Mouse (Mus musculus) thymus, postnatal 10 days (tissue): ENCODE data around the gene Raet1e.
"Not testable (repeated sequence)": the region's sequence is repeated elsewhere in the genome, so short reads cannot be mapped to it uniquely, and the experiment has no call there.

Experiments used
- DNase-seq, 2 experiments: peaks; one replicate each; pipeline ENCODE4 v3.0.0; 2021; ENCODE audit warnings: low spot score in 2 of 2

Raet1e gene

GRCm38 (mm10) chr10:22165328-22166003 is 7.1 kb downstream of the Raet1e start:
- DNase-seq = not testable (repeated sequence)

GRCm38 (mm10) chr10:22166025-22166424 is 7.7 kb downstream of the Raet1e start:
- DNase-seq = not testable (repeated sequence)

- not testable (repeated sequence) for DNase-seq
These were observed 8.7 kb downstream of the Raet1e start for GRCm38 (mm10) chr10:22167061-22167460.

GRCm38 (mm10) chr10:22169116-22169515 is 10.7 kb downstream of the Raet1e start:
- not testable (repeated sequence) for DNase-seq

DNA sequence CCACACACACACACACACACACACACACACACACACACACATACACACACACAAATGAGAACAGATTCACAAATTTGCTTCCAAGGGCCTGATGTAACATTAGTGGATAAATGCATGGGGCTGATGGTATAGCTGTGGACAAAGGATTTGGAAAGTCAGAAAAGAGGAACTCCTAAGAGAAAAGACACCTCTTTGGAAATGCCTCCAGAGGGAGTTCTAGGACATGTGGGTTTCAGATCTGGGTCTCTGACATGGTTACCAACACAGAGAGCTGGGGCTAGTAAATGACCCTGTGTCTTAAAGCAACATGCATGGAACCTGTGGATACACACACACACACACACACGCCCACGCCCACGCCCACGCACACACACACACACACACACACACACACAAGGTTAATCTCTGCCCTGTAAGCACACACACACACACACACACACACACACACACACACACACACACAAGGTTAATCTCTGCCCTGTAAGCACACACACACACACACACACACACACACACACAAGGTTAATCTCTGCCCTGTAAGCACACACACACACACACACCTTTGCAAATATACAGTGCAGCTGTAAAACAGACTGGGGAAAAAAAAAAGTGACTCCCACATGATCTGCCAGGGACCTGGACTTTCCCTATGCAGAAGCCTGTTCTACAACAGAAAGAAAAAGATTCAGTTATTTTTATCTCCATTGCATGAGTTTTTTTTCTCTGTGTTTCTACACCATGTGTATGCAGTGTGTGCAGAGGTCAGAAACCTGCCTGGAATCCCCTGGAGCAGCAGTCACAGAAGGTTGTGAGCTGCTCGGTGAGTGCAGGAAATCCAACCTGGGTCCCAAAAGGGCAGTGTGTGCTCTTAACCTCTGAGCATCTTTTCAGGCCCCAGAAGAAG is 14.3 kb downstream of the Raet1e start:
- DNase-seq = not testable (repeated sequence)

- DNase-seq = not testable (repeated sequence)
These were observed 15.2 kb downstream of the Raet1e start for GRCm38 (mm10) chr10:22173335-22174189.

- DNase-seq = not testable (repeated sequence)
These were observed 15.8 kb downstream of the Raet1e start for GRCm38 (mm10) chr10:22174190-22174487.

DNA sequence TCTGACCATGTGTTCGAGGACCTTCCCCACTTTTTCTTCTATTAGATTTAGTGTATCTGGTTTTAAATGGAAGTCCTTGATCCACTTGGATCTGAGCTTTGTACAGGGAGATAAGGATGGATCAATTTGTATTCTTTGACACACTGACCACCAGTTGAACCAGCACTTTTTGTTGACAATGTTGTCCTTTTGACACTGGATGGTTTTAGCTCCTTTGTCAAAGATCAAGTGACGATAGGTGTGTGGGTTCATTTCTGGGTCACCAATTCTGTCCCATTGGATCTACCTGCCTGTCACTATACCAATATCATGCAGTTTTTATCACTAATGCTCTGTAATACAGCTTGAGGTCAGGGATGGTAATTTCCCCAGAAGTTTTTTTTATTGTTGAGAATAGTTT is 18.1 kb downstream of the Raet1e start:
- DNase-seq = not testable (repeated sequence)

GRCm38 (mm10) chr10:22191035-22191434 is 32.7 kb downstream of the Raet1e start:
- not testable (repeated sequence) for DNase-seq

- DNase-seq = not testable (repeated sequence)
These were observed 43.0 kb downstream of the Raet1e start for GRCm38 (mm10) chr10:22201352-22201751.

DNA sequence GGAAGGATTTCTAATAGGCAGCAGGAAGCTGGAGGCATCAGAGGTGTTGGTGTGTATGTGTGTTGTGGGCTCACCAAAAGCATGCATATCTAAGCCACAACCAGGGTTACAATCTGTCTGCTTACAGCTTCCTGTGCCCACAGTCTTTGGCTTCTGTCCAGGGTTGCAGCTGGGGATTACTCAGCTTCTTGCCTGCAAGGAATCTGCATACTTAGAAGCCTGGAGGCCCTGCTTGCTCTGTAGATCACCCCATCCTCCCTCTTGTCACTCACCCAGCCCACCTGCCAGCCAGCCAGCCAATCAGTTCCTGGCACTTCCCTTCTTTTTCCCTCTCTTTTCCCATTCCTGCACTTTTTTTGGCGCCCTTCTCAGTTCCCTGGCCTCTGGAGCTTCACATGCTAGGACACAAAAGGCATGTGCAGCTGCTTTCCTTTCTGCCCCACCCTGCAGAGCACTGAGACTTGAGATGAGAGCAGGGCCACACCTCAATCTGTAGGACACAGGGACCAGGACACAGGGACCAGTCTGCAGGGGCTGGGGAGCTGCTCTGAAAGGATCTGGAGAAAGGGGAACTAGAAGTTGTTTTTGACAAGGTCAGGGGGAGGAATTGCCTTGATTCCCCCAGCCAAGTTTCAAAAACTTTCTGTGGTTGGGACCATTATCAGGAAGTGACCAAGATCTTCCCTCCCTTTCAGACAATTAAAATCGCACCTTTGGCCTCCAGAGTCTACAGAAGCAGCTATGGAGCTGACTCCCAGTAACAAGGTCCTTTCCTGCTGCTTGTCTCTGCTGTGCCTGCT is 44.6 kb downstream of the Raet1e start:
- not testable (repeated sequence) for DNase-seq

GRCm38 (mm10) chr10:22206443-22206842 is 48.1 kb downstream of the Raet1e start:
- DNase-seq = not testable (repeated sequence)

- DNase-seq = peak in 1 of 2 experiments; percentile 18
These were observed 53.8 kb downstream of the Raet1e start for GRCm38 (mm10) chr10:22212012-22212696.

- not testable (repeated sequence) for DNase-seq
These were observed 65.3 kb downstream of the Raet1e start for GRCm38 (mm10) chr10:22223474-22224349.

DNA sequence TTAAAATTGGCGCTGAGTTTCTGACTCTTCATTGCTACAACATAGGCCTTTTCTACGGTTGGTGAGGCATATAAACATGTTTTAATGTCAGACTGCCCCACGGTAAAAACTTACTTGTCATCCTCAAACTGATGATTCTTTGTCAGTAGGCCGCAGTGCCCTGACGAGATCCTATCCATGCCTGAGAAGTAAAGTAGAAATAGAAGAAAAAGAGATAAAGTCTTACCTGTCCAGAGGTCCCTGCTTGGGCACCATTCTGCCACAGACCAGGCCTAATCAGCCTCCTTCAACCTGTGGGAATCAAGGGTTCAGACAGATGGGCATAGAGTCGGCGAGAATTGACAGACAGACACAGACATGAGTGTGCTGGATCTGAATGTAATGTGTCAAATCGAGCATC is 106.7 kb downstream of the Raet1e start:
- DNase-seq = no peak

DNA sequence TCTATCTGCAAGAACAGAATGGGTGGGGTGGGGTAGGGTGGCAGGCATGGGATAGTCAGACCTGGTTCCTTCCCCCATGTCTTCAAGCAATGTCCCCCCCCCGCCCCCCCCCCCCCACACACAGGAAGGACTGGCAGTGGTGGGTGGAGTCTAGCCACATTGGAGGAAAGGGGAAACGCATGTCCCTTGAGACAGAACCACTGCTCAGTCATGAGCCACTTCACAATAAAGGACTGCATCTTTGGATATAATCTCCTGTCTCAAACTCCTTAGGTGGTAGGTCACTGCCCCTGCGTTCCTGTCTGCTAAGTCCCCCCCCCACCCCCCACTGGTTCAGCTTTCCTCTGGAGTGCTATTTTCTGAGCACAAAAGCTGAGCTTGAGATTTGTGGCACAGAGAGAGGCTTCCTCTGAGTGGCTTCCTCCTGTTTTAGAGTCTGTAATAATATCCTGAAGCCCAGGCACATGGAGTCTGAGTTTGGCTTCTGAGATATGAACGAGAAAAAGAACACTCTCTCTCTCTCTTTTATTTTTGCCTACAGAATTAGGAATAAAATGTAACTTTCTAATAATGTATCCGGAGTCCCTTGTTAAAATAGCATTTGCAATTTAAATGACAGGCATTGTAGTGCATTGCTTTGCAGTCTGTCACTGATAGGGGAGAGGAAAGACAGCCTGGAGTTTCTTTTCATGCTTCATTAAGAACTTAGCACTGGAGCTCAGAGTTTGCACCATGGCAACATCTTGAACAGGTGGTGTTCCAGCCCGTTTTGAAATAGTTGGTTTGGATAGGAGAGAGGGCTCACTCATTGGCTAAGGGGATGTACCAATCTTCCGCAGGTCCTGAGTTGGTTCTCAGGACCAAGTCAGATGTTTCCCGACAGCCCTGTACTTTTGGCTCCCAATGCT is 112.8 kb downstream of the Raet1e start:
- not testable (repeated sequence) for DNase-seq

- DNase-seq = not testable (repeated sequence)
These were observed 114.7 kb downstream of the Raet1e start for GRCm38 (mm10) chr10:22272914-22273683.
